Mouse (Mus musculus) gastrocnemius, postnatal 36 days (tissue): ENCODE data around the gene Tmem91. TPM values are rescaled to one million over a fixed set of nuclear protein-coding genes. Genes with fewer than 3 reads are reported as not detected.
"Not testable (repeated sequence)": the region's sequence is repeated elsewhere in the genome, so short reads cannot be mapped to it uniquely, and the experiment has no call there.

Experiments
- DNase-seq, 2 experiments: peaks; one replicate each; pipeline ENCODE4 v3.0.0; 2022
- intact Hi-C: fragments of 180-260 bp; cut with DNase I; formaldehyde crosslinking; loops from one replicate; pipeline ENCODE4 v1.15.1; 2025
- long read RNA-seq, 2 experiments: library from polyadenylated mRNA; stranded (forward); transcript quantifications; one replicate each; pipeline ENCODE4 v2.0.0; 2021
- total RNA-seq, 2 experiments: library from RNA; stranded (reverse); gene quantifications; 2 replicates each; pipeline ENCODE4 v1.2.3; 2021

Tmem91 gene
- total RNA-seq: not detected
- long read RNA-seq, experiment 1, partial matches to known transcripts: 0 of 7 reads
- long read RNA-seq, experiment 1, other reads (novel, unspliced or antisense): 7 of 7 reads
- long read RNA-seq, experiment 2, partial matches to known transcripts: 0 of 12 reads
- long read RNA-seq, experiment 2, other reads (novel, unspliced or antisense): 12 of 12 reads

DNA sequence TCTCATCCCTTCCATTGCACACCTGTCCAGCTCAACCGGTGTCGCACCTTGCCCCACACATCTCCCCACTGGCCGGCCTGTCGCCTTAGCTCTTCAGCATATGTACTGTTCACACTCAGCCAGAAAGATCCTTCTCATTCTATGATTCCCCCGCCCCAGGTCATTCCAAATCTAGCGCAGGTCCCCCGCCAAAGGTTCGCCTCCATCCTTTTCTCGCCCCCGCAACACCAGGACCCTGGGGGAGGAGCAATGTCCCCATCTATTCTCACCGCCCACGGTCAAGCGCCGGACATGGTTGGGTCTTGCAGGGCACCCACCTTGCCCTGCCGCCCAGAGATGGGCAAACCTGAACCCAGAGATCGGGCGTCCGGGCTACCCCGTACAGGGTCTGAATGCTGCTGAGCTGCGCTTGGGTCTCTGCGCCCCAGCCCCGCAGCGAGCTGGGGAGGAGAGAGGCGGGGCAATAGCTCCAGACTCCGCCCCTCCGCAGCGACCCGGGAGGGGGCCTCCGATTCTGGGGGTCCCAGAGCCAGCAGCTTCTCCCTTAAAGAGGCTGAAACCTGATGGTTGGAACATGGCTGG, at the start of gene Tmem91:
TSS of gene Tmem91 (minus strand) at position 448 of the 582 bp plus-strand sequence.
- DNase-seq: no peak
- intact Hi-C loops: no loop called here

DNA sequence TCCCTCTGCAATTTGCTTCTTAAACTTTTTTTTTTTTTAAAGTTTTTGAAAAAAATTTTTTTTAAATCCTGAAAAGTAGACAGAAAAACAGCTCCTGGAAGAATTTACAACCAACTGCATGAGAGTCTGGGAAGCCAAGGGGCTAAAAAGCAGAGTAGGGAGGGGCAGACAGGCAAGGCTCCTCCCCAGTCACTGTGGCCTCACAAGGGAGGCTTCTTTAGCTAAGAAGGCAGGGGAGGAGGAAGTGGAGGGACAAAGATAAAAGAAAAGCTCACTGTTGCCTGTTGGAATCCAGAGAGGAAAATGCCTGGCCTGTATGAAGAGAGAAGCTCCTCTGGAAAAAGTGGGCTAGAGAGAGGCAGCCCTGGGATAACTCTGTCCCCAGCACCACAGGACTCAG, 46.8 kb upstream of the Tmem91 start:
- intact Hi-C loops, DNase-seq: not testable (repeated sequence)

DNA sequence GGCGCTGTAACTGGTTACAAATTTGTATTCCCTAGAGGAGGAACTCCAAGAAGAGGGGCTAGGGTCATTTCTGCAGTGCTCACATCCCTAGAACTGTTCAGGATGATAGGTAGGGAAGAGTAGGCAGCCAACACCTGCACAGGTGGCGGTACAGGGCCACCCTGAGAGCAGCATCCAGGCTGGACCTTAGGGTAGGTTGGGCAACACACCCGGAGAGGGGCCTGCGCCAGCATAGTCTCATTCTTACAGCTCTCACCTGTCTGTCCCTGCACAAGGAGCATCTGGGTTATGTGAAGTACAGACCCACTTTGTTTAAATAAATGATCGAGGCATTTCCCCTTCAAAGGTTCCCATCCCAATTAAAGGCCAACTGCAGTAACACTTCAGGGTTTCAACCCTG, 45.8 kb upstream of the Tmem91 start:
- intact Hi-C loops: no loop called here
- no peak for DNase-seq

DNA sequence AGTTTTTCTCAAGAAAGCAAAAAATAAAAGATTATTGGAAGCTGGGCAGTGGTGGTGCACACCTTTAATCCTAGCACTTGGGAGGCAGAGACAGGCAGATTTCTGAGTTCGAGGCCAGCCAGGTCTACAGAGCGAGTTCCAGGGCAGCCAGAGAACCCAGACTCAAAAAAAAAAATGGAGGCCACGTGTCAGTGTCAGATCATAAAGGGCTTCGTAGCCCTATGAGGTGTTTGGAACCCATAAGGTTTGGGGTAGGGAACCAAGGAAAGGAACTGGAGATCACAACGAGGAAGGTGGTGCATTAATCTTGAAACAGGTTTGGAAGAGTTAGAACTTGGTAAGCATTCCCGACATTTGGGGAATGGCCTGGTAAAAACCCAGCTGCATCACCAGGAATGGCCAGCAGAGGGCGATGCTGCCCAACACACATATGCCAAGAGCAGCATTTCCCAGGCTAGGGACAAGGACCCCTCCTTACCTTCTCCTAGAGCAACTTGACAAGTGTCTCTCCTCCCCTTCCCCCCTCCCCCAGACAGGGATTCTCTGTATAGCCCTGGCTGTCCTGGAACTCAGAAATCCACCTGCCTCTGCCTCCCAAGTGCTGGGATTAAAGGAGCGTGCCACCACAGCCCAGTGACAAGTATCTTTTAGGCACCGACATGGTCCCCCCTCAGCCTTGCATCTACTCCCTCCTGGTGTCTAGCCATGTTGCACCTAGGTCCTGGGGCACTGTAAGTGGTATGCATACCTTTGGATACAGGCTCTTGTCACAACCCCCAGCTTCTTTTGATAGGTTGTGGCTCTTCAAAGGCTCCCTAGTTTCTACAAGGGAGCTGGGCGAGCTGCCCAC, 45.0 kb upstream of the Tmem91 start:
- peak; percentile 66 to 82 for DNase-seq
- intact Hi-C loops: no loop called here

DNA sequence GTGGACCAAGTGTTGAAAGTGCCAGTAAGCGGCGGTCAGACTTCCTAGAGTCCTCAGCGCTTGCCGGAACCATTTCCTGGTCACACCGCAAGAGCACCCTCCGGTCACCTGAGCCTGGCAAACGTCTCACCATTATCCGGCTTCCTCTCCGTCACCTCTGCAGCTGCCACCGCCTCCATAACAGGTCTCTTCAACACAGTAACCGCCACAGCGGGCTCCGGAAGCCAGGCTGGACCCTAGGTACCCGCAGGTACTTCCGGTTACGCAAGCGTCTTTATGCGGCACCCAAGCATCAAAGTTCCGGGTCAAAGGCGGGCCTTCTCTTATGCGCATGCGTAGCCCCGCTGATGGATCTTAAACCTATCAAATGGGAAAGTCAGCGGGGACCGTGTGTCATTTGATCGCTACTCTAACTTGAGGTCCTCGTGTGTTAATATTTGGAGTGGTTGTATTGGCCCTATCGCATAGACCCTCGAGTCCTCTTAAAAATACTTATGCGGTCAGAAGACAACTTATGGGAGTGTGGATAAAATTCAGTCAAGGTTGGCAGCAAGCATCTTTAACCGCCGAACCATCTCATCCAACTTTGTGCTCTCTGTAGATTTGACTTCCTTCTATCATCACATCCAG, 43.9 kb upstream of the Tmem91 start, which contains the start of gene Ccdc97:
TSS of gene Ccdc97 (minus strand) at position 301 of the 630 bp plus-strand sequence.
- intact Hi-C loops: no loop called here
- peak; percentile 90 to 91 for DNase-seq

DNA sequence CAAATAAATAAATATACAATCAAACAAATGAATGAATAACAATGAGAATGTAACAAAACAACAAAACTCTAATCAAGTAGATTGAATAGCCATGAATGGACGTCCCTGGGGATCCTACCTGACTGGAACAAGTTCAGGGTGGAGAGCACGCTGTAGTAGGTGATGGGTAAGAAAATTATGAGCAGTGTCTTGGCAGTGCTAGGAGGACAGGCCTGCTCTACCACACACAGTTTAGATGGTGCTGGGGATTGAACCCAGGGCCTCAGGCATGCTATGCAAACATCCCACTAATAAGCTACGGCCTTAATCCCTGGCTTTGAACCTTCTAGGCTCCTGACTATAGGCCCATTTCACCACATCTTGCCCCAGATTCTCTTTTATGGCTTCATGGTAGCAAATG, 42.5 kb upstream of the Tmem91 start:
- intact Hi-C loops: no loop called here
- DNase-seq: no peak

DNA sequence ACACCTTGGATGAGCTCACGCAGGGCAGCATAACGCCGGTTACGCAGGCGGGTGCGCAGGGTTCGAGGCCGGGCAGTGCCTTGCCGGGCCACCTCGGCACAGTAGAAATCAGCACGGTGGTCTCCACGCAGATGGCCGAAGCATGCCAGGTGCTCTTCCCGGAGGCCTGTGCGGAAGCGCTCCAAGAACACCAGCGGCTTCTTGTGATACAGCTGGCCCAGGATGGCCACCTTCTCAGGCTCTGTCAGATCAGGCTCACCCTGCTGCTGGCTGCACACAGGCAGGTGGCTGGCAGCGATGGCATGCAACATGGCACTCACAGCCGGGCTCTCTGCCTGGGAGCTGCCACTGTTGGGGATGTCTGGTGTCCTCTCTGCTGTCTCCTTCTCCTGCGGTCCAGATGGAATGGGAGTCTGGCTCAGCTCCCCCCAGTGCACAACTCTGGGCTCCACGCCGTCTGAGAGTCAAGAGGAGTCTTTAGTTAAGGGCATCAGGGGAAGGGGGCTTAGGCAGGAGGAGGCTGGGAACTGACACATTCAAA, 40.8 kb upstream of the Tmem91 start:
- intact Hi-C loops: no loop called here
- no peak for DNase-seq

DNA sequence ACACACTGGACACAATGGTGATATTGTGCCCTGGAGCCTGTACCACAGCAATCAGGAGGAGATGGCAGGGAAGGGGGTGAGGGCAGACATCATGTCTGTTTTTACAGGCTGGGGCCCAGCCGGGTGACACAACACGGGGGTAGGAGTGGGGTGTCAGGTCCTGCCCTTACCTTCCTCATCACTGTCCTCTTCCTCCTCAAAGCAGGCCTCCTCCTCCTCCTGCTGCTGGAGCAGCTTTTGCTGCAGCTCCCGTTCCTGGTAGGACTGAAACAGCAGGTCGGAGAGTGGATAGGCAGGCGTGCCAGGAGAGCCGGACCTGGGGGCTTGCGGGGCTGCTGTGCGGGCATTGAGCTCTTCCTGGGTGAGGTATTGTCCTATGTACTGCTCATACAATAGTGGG, 39.6 kb upstream of the Tmem91 start:
- intact Hi-C loops: no loop called here
- DNase-seq: no peak

DNA sequence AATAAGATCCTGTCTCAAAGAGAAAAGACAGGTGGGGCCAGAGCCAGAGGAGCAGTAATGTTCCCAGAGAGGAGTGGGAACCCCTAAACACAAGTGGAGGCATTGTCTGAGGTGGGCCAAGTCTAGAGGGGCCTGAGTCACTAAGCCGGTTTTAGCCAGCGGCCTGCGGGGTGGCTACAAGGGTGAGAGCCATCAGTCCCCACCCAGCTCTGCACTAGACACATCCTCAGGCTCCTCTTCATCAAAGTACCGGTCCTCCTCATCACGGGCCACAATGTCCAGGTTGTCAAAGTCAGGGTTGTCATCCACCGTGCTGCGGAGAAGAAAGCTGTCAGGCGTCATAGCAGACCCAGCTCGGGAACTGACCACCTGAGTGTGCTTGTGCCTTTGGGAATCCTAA, 37.8 kb upstream of the Tmem91 start:
- intact Hi-C loops: no loop called here
- DNase-seq: no peak

DNA sequence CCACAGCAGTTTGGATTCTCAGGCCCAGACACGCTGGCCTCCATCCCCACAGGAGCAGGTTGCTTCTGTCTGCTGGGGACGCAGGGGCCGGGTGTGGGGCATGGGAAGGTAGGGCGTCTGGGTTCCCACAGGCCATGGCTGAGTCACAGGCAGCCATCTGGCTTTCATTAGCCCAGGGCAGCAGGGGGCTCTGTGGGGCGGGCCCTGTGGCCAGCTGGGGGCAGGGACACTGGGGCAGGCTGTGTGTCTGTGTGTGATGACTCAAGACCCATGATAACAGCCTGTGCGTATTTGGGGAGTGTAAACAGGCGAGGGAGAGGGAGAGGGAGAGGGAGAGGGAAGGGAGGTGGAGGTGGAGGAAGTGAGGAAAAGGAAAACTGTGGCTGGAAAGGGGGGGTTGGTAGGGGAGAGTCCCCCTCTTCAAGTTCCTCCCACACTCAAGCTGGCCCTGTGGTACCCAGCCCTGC, 36.8 kb upstream of the Tmem91 start:
- peak; percentile 51 to 58 for DNase-seq
- intact Hi-C loops: no loop called here

DNA sequence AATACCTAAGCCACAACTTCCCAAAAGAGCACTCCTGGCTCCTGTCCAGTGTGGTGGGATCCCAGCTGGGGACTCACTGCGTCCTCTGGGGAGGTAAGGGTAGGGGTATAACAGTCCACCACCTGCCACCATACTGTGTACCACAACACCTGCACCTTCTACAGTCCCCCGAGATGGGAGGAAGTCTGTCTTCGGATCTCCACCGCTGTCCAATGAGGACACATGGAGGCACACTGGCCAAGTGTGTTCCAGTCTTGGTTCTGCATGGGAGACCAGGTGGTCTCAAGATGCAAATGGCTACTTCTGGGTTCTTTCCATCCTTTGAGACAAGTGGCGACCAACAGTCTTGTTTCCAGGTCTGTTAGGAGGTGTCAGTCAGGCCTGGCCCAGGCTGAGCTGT, 36.2 kb upstream of the Tmem91 start:
- intact Hi-C loops: no loop called here
- DNase-seq: peak in 1 of 2 experiments; percentile 14

DNA sequence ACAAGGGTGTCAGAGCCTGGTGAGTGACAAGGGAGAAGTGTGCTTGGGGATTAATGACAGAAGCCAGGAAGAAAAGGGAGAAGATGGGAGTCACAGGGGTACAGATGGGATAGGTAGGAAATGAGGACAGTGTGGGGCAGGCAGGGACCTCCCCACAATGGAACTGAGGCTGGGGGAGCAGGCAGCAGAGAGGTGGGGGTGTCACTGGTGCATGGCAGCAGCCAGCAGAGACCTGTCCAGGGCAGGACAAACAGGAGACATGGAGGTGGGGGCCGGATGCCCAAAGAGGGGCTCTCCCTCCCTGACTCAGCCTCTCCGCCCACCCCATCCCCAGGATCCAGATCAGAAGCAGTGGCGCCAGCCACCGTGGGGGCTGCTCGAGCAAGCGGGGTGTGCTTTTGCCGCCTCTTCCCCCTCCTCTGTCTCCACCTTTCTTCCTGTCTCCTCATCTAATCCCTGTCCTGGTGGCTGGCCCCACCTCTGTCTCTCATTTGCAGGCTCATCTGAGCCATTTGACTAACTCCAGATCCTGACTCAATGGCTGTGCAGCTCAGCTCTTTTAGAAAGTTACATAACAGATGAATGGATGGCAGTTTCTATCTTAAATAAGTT, 35.7 kb upstream of the Tmem91 start:
- DNase-seq: peak in 1 of 2 experiments; percentile 21
- intact Hi-C loops: no loop called here

DNA sequence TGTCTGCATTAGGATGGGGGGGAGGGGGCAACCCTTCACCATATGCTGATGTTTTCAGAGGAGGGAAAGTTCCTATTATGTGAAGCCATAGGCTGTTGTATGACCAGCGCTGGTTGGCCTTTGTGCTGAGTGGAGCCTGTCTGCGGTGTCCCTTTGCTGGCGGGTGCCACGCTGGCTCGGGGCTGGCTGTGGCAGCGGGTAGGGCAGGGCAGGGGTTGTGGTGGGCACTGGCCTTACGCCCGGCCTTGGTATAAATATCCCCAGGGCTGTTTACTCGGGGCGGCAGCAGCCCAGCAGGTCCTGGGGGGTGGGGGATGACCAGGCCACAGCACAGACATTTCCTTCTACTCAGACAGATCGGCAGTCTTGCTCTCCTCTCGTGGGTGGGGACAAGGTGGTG, 35.0 kb upstream of the Tmem91 start:
- DNase-seq: no peak
- intact Hi-C loops: no loop called here

DNA sequence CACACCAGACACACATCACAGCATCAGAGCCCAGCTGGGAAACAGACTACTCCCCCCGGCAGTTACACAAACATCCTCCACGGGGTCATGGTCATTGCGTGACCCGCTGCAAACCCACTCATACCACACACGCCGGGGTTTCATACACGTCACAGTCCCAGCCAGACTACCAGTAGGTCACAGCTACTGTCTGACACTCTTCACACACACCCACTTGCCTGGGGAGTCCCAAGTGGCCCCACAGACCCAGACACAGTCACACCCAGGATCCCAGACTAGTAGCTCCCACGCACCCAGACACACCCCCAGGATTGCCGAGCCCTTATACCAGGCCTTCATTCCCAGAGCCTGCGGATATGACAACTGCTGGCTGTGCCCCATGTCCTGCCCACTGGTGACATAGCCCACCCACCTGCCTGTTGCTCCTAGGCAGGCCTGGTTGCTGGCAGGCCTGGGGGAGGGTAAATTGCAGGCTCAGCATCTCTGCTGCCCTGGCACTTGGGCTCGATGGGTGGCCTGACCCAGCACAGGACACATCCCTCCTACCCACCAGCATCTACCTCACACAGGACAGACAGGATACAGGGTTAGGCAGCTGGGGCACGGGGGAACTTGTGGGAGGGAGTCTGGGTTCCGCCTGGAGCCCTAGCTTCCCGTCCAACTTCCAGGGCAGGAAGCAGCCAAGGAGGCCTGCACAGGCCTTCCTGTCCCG, 32.8 kb upstream of the Tmem91 start:
- intact Hi-C loops: no loop called here
- peak; percentile 35 to 39 for DNase-seq

DNA sequence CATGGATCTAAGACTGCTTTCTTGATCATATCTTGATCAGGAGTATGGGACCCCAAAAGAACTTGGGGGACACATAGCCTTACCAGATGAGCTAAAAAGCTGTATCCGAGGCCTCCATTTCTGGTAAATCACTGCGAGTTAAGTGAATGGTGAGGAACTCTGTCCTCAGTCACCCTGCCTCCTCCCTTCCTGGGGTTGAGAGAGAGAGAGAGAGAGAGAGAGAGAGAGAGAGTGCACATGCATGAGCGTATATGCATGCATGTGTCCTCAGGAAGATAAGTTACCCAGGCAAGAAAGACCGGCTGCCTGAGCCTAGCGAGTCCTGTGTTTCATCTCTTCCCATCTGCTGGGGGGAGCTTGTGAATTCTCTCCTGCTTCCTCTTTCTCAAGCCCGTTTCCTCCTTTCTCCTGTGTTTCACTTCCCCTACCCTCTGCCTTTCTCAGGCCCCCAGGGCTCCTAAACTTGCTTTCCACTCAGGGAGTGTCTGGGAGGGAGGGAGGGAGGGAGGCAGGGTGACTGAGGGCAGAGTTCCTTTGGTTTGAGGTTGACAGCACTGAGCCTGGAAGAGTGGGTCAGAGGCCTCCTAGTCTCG, 31.7 kb upstream of the Tmem91 start:
- DNase-seq: no peak
- intact Hi-C loops: no loop called here

DNA sequence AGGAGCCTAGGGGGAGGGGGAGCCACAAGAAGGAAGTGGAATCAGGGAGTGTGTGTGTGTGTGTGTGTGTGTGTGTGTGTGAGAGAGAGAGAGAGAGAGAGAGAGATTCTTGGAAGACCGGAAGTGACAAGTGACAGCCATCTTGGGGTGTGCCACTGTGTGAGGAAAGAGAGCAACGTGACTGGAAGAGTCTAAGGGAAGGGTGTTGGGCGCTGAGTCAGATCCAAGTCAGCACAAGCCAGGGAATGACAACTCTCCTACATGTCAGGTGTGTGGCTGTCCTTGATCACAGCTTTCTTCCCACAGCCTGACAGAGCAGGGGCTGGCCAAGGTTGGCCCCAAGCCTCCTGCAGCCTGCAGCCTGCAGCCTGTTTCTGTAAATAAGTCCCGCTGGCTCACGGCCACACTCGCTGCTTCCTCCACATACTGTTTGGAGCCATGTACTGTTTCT, 30.9 kb upstream of the Tmem91 start:
- intact Hi-C loops: no loop called here
- peak in 1 of 2 experiments; percentile 22 for DNase-seq

DNA sequence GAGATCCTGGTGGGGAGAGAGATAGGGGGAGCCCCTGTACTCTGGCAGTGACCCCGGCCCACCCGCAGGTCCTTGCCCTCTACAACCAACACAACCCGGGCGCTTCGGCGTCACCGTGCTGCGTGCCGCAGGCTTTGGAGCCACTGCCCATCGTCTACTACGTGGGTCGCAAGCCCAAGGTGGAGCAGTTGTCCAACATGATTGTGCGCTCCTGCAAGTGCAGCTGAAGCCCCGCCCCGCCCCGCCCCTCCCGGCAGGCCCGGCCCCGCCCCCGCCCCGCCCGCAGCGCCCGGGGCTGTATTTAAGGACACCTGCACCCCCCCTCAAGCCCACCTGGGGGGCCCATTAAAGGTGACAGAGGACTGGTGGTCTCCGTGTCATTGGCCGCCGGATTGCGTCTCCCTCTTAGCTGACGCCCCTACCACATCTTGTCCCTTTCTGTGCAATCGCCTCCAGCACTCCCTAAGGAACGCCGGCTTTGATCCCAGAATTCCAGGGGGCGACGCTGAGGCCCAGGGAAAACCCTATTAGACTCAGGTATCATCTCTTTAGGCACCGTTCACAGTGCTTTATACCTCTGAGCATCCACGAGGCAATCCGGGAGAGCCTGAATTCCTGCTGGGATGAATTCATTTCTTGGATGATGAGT, 29.9 kb upstream of the Tmem91 start:
- intact Hi-C loops: no loop called here
- peak in 1 of 2 experiments; percentile 13 for DNase-seq

DNA sequence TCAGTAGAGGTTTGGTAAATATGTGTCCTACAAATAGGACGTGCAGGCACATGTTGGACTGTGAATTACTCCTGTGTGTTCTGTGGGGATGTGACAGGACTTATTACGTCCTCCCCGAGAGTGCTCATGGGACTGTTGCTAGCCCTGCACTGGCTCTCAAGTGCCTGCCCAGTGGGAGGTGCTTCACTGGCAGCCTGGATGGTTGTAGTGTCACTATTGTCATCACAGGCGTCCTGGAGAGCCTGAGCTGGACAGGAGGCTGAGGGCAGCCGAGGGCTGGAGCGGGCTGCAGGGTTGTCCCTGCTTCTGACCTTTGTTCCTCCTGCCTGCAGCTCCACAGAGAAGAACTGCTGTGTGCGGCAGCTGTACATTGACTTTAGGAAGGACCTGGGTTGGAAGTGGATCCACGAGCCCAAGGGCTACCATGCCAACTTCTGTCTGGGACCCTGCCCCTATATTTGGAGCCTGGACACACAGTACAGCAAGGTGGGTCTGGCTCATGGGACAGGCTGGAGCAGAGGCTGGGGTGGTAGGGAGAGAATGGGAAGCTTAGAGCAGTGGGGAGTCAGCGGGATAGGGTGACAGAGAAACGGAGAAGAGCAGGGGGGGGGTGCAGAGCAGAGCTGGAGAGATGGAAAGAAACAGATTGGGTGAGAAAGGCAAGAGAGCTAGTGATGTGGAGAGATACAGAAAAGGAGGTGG, 29.0 kb upstream of the Tmem91 start:
- peak in 1 of 2 experiments; percentile 13 for DNase-seq
- intact Hi-C loops: no loop called here
